Mouse (Mus musculus): ENCODE data around the gene Tgoln1. TPM values are rescaled to one million over a fixed set of nuclear protein-coding genes. Genes with fewer than 3 reads are reported as not detected.

Gene Tgoln1
- total RNA-seq, 2 experiments from 2014 or later = 22.6 to 64.7 TPM

DNA sequence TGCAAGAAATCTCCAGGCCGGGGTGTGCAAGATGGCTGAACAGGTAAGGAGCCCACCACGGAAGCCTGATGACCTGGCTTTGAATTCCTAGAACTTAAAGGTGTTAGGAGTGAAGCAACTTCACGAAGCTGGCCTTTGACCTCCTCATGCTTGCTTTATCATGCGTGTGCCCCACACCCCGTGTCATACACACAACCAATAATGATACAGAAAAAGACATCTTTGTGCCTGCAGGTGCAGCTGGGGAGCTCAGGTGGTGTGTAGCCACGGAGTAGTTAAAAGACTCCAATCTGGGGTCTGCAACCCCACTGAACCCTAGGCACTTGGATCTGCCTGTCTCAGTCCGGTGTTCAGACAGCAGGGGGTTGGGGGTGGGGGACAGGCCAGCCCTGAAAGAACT, 51.3 kb downstream of the Tgoln1 start:
- ATAC-seq (replicated peaks; ENCODE audit: low FRiP score, low TSS enrichment, poor library complexity, severe bottlenecking) = no peak

DNA sequence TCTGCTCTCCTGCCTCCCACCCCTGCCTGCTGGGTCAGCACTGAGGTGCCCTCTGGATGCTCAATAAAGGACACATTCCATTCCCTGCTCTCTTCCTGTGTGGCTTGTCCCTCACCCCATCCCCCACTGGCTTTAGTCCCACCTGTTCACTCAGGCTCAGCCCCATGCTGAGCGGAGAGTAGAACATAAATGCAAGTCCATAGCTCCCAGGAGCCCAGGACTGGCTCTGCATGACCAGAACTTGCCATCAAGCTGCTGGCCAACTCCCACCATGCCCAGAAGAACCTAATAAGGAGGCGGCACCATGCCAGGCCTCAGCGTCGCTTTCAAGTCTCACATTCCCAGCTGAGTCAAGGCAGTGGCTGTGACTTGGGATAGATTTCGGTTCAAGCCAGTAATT, 53.9 kb downstream of the Tgoln1 start:
- no peak for ATAC-seq (replicated peaks; ENCODE audit: low FRiP score, low TSS enrichment, poor library complexity, severe bottlenecking)

DNA sequence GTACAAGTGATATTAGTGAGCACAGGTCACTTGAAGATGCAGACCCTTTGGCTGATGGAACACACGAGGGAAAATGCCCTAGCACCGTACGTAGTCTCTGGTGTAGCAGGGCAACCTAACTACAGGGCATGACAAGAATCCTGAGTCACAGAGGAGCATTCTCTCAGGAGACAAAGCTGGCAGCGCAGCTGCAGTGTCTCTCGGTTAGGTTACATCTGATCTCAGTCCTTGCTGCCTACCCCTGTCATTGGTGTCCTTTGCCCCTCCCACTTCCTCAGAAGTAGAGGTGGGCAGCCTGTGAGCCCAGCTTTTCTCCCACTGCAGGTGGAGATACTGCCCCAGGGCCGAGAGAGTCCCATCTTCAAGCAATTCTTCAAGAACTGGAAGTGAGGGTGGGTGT, 54.3 kb downstream of the Tgoln1 start:
- ATAC-seq (replicated peaks; ENCODE audit: low FRiP score, low TSS enrichment, poor library complexity, severe bottlenecking) = no peak

DNA sequence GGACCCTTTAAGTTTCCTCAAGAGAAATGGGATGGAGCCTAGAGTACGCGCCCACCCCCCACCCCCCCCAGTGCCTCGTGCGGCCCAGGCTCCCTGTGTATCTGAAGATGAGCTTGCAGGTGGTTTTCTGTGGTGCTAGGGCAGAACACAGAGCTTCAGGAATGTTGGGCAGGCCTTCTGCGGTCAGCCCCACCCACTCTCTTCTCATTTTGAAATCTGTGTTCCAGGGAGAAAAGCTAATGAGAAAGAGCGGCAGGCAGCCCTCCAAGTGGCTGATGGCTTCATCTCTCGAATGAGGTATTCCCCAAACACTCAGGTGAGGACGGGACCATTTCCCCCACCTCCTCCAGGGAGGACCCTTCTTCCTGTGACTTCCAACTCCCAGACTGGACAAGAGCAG, 56.0 kb downstream of the Tgoln1 start:
- ATAC-seq (replicated peaks; ENCODE audit: low FRiP score, low TSS enrichment, poor library complexity, severe bottlenecking) = no peak

Other genes starting within 250 kb of the Tgoln1 start
- gene Vamp5, start 236.5 kb downstream of the Tgoln1 start, total RNA-seq (2014; fragmentation: Nextera tagmentation) = 420 and 424 TPM in 2 replicates
- gene Vamp5, start 236.5 kb downstream of the Tgoln1 start, total RNA-seq (2017) = 125 and 132 TPM in 2 replicates
- gene Vamp8, start 226.3 kb downstream of the Tgoln1 start, total RNA-seq (2014; fragmentation: Nextera tagmentation) = 225 and 320 TPM in 2 replicates
- 240 and 305 TPM in 2 replicates for gene Vamp8, start 226.3 kb downstream of the Tgoln1 start, total RNA-seq (2017)
- gene Ggcx, start 202.7 kb downstream of the Tgoln1 start, total RNA-seq (2014; fragmentation: Nextera tagmentation) = 8.6 and 11.3 TPM in 2 replicates
- gene Ggcx, start 202.7 kb downstream of the Tgoln1 start, total RNA-seq (2017) = 3.7 and 11.2 TPM in 2 replicates
- 555 and 732 TPM in 2 replicates for gene Mat2a, start 177.4 kb downstream of the Tgoln1 start, total RNA-seq (2014; fragmentation: Nextera tagmentation)
- gene Mat2a, start 177.4 kb downstream of the Tgoln1 start, total RNA-seq (2017) = 235 and 332 TPM in 2 replicates
- not detected in 2 replicates for gene Sh2d6, start 95.3 kb downstream of the Tgoln1 start, total RNA-seq (2014; fragmentation: Nextera tagmentation)
- not detected in 2 replicates for gene Sh2d6, start 95.3 kb downstream of the Tgoln1 start, total RNA-seq (2017)
- 23.7 and 36.7 TPM in 2 replicates for gene Capg, start 72.6 kb downstream of the Tgoln1 start, total RNA-seq (2014; fragmentation: Nextera tagmentation)
- gene Capg, start 72.6 kb downstream of the Tgoln1 start, total RNA-seq (2017) = 37.9 and 39.3 TPM in 2 replicates
- gene Elmod3, start 18.6 kb downstream of the Tgoln1 start, total RNA-seq (2014; fragmentation: Nextera tagmentation) = 16.2 and 17.0 TPM in 2 replicates
- gene Elmod3, start 18.6 kb downstream of the Tgoln1 start, total RNA-seq (2017) = 6.6 and 8.1 TPM in 2 replicates
- 20.0 and 24.3 TPM in 2 replicates for gene Retsat, start 18.5 kb downstream of the Tgoln1 start, total RNA-seq (2014; fragmentation: Nextera tagmentation)
- 11.2 and 15.6 TPM in 2 replicates for gene Retsat, start 18.5 kb downstream of the Tgoln1 start, total RNA-seq (2017)
- 0.90 TPM in 1 of 2 replicates, not detected in the other for gene Tcf7l1, start 172.3 kb upstream of the Tgoln1 start, total RNA-seq (2014; fragmentation: Nextera tagmentation)
- gene Tcf7l1, start 172.3 kb upstream of the Tgoln1 start, total RNA-seq (2017) = not detected in 2 replicates